Comparison of ENCODE assay signal across 31 mouse cellular contexts in genomic region chr6:28447937-28448336, GRCm38 (mm10). TPM values are rescaled to one million over a fixed set of nuclear protein-coding genes. Genes with fewer than 3 reads are reported as not detected.
"Had no signal": no experiment of that assay in that cellular context is flagged by ENCODE, and none has a peak within 500 bp of the region (broad histone marks: within the 10 kb centered on the region; RNA-seq: fewer than 3 reads in every experiment).

No protein-coding gene starts in this region.

- H3K27ac ChIP-seq: kidney, postnatal 0 days; layer of hippocampus, adult 2 months; liver, embryonic 13.5 days; midbrain, embryonic 15.5 days; neural tube, embryonic 13.5 days; stomach, embryonic 15.5 days had no signal

- ATAC-seq: midbrain, embryonic 15.5 days had no signal

- H3K36me3 ChIP-seq: liver, embryonic 13.5 days; midbrain, embryonic 15.5 days; neural tube, embryonic 13.5 days; stomach, embryonic 15.5 days had no signal

- H3K9me3 ChIP-seq: liver, embryonic 13.5 days; midbrain, embryonic 15.5 days; neural tube, embryonic 13.5 days; stomach, embryonic 15.5 days had no signal

- H3K4me2 ChIP-seq: liver, embryonic 13.5 days; midbrain, embryonic 11.5 days; midbrain, embryonic 15.5 days; neural tube, embryonic 13.5 days; stomach, embryonic 15.5 days had no signal

- DNase-seq: kidney, postnatal 25 days; layer of hippocampus, adult 9-11 months; liver, embryonic 13.5 days; lung, adult 2 months; lung, postnatal 14 days; lung, postnatal 4 days; retina, postnatal 1 day; right cerebral cortex, postnatal 25 days; spleen, adult 18-20 months; thymus, postnatal 25 days had no signal

- H3K9ac ChIP-seq: liver, embryonic 13.5 days; midbrain, embryonic 15.5 days; neural tube, embryonic 13.5 days; stomach, embryonic 15.5 days had no signal

- H3K4me3 ChIP-seq: layer of hippocampus, adult 2 months; liver, embryonic 13.5 days; midbrain, embryonic 15.5 days; myocyte; neural tube, embryonic 13.5 days; stomach, embryonic 15.5 days had no signal

- H3K4me1 ChIP-seq: liver, embryonic 13.5 days; midbrain, embryonic 15.5 days; stomach, embryonic 15.5 days had no signal

RNA-seq across cellular contexts. Expression of gene Pax4, which starts 1.2 kb away (rescaled TPM):
- total RNA-seq: layer of hippocampus, adult 2 months; layer of hippocampus, postnatal 25 days; left cerebral cortex, adult 18-20 months; left cerebral cortex, postnatal 25 days; liver, adult 2 months; megakaryocyte progenitor cell, adult 5-6 weeks; megakaryocyte-erythroid progenitor cell, adult 5-6 weeks; monocyte, adult 5-6 weeks; neutrophil, adult 5-6 weeks had no signal
- polyA plus RNA-seq: kidney, embryonic 14.5 days; kidney, postnatal 0 days; limb, embryonic 11.5 days; limb, embryonic 14.5 days; liver, adult 2 months; liver, embryonic 13.5 days; liver, embryonic 16.5 days; lung, adult 2 months; lung, embryonic 16.5 days; midbrain, embryonic 11.5 days; midbrain, embryonic 15.5 days; myocyte; neural tube, embryonic 13.5 days; thymus, postnatal 0 days had no signal

RNA-seq across cellular contexts. Expression of gene Fscn3, which starts 20.3 kb away (rescaled TPM):
- total RNA-seq: layer of hippocampus, adult 2 months; layer of hippocampus, postnatal 25 days; left cerebral cortex, adult 18-20 months; left cerebral cortex, postnatal 25 days; megakaryocyte progenitor cell, adult 5-6 weeks; monocyte, adult 5-6 weeks had no signal
- polyA plus RNA-seq: kidney, embryonic 14.5 days; kidney, postnatal 0 days; limb, embryonic 11.5 days; liver, adult 2 months; lung, adult 2 months; midbrain, embryonic 11.5 days; midbrain, embryonic 15.5 days; myocyte; neural tube, embryonic 13.5 days; stomach, embryonic 15.5 days had no signal
